In the genomic region with DNA sequence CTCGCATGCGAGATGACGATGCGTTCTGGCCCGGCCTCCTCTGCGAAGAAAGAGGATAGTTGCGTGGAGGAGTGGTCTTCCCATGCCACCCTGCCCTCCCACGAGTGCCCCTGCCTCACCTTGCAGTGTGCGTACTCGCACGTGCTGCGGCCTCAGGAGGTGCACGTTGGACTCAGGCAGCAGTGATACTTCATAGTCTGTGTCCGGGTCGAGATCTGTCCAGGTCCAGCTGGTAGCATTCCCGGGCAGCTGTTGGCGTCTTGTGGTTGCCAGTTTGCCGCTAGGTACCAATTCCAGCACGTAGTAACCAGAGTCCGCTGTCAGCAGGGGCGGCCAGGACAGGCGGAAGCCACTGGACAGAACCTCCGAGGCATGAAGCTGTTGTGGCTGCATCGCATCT, we compare ENCODE assay signal across 9 mouse cellular contexts. TPM values are rescaled to one million over a fixed set of nuclear protein-coding genes. Genes with fewer than 3 reads are reported as not detected.
DNase-seq lines count a peak whose midpoint lies in the region; ATAC-seq and TF ChIP-seq lines count a peak whose summit lies in the region.
"Had no signal": no experiment of that assay in that cellular context is flagged by ENCODE, and none has a peak within 500 bp of the region (broad histone marks: within the 10 kb centered on the region; RNA-seq: fewer than 3 reads in every experiment).

No protein-coding gene starts in this region.

- H3K4me3 ChIP-seq in lung, embryonic 16.5 days (ENCODE audit: low read length), result peak overlapping the region; percentile 53
- H3K4me3 ChIP-seq in forebrain, postnatal 0 days (ENCODE audit: low read depth, low read length), result peak overlapping the region; percentile 50
- peak overlapping the region; percentile 49 for H3K4me3 ChIP-seq in limb, embryonic 11.5 days (ENCODE audit: low read depth, low read length)
- peak overlapping the region; percentile 66 for H3K4me3 ChIP-seq in small intestine, adult 2 months (ENCODE audit: low read depth, low read length)
- H3K4me3 ChIP-seq in thymus, adult 2 months (ENCODE audit: control insufficient read depth, insufficient read depth, low read length), result no peak overlapping the region

- no peak for DNase-seq in lung, postnatal 4 days
- no peak for DNase-seq in forebrain, postnatal 0 days
- DNase-seq in limb, embryonic 11.5 days (ENCODE audit: low spot score), result no peak
- no peak for DNase-seq in thymus, adult 2 months
- no peak for DNase-seq in spleen, adult 12 weeks (ENCODE audit: low spot score)
- DNase-seq in frontal cortex, adult 2 months (ENCODE audit: extremely low spot score in 1 of 2, low spot score in 1 of 2), result no peak

- H3K27me3 ChIP-seq in lung, embryonic 16.5 days (ENCODE audit: control insufficient read depth, insufficient read depth, low read depth, low read length), result peaks cover 17% of the 10 kb centered on the region
- H3K27me3 ChIP-seq in forebrain, postnatal 0 days (ENCODE audit: insufficient read depth, low read length), result no peaks in the 10 kb centered on the region
- H3K27me3 ChIP-seq in limb, embryonic 11.5 days (ENCODE audit: control insufficient read depth, insufficient read depth, low read length), result no peaks in the 10 kb centered on the region
- H3K27me3 ChIP-seq in small intestine, adult 2 months (ENCODE audit: control insufficient read depth, insufficient read depth, low read length), result no peaks in the 10 kb centered on the region
- H3K27me3 ChIP-seq in thymus, adult 2 months (ENCODE audit: control insufficient read depth, insufficient read depth, low read length), result no peaks in the 10 kb centered on the region

- peak overlapping the region; percentile 74 for H3K4me2 ChIP-seq in lung, embryonic 16.5 days (ENCODE audit: low read depth, low read length)
- H3K4me2 ChIP-seq in forebrain, postnatal 0 days (ENCODE audit: low read depth), result peak overlapping the region; percentile 90
- H3K4me2 ChIP-seq in limb, embryonic 11.5 days (ENCODE audit: low read depth, severe bottlenecking), result peak overlapping the region; percentile 81

- no peak overlapping the region for H3K27ac ChIP-seq in lung, embryonic 16.5 days (ENCODE audit: low read length)
- H3K27ac ChIP-seq in forebrain, postnatal 0 days (ENCODE audit: low read depth, low read length), result no peak overlapping the region
- H3K27ac ChIP-seq in limb, embryonic 11.5 days (replicated peaks; ENCODE audit: low read depth, low read length), result no peak overlapping the region
- H3K27ac ChIP-seq in small intestine, adult 2 months (ENCODE audit: insufficient read depth, low read depth, low read length), result peak overlapping the region; percentile 66; the same call in 1 of the 2 replicates
- H3K27ac ChIP-seq in thymus, adult 2 months (ENCODE audit: control insufficient read depth, insufficient read depth, low read length), result no peak overlapping the region

- peak overlapping the region; percentile 75 for H3K9ac ChIP-seq in lung, embryonic 16.5 days (ENCODE audit: low read length)
- peak overlapping the region; percentile 72 for H3K9ac ChIP-seq in forebrain, postnatal 0 days
- H3K9ac ChIP-seq in limb, embryonic 11.5 days (ENCODE audit: low read length), result peak overlapping the region; percentile 91

- no peaks in the 10 kb centered on the region for H3K9me3 ChIP-seq in lung, embryonic 16.5 days (ENCODE audit: control insufficient read depth, low read length)
- no peaks in the 10 kb centered on the region for H3K9me3 ChIP-seq in forebrain, postnatal 0 days (ENCODE audit: low read length)
- H3K9me3 ChIP-seq in limb, embryonic 11.5 days (ENCODE audit: control insufficient read depth, low read length), result no peaks in the 10 kb centered on the region

- no peak for TF ChIP-seq POLR2A in small intestine, adult 2 months (IDR thresholded peaks at IDR 0.05; ENCODE audit: low read depth, low read length)
- TF ChIP-seq POLR2A in thymus, adult 2 months (IDR thresholded peaks at IDR 0.05; ENCODE audit: control insufficient read depth, extremely low read depth, insufficient read depth, low read length, poor library complexity), result no peak

- TF ChIP-seq CTCF in forebrain, postnatal 0 days (IDR thresholded peaks at IDR 0.05; ENCODE audit: low read depth), result no peak
- TF ChIP-seq CTCF in small intestine, adult 2 months (IDR thresholded peaks at IDR 0.05; ENCODE audit: extremely low read depth, insufficient read length, insufficient replicate concordance, low read depth, low read length), result no peak
- TF ChIP-seq CTCF in thymus, adult 2 months (IDR thresholded peaks at IDR 0.05; ENCODE audit: borderline replicate concordance, control insufficient read depth, extremely low read depth, insufficient read depth, low read length, poor library complexity), result no peak

- peaks cover 24% of the 10 kb centered on the region for H3K4me1 ChIP-seq in lung, embryonic 16.5 days (replicated peaks; ENCODE audit: control insufficient read depth, insufficient read depth, low read length)
- peaks cover 17% of the 10 kb centered on the region for H3K4me1 ChIP-seq in forebrain, postnatal 0 days (ENCODE audit: insufficient read depth)
- peaks cover 21% of the 10 kb centered on the region; the same call in 1 of the 2 replicates for H3K4me1 ChIP-seq in limb, embryonic 11.5 days (ENCODE audit: control insufficient read depth, insufficient read depth, low read length)
- peaks cover 31% of the 10 kb centered on the region for H3K4me1 ChIP-seq in small intestine, adult 2 months (ENCODE audit: control insufficient read depth, insufficient read depth, insufficient read length, low read length)
- H3K4me1 ChIP-seq in thymus, adult 2 months (replicated peaks; ENCODE audit: control insufficient read depth, insufficient read depth, low read length), result peaks cover 18% of the 10 kb centered on the region

- H3K36me3 ChIP-seq in lung, embryonic 16.5 days (ENCODE audit: control insufficient read depth, insufficient read depth, low read length), result no peaks in the 10 kb centered on the region
- H3K36me3 ChIP-seq in forebrain, postnatal 0 days (ENCODE audit: insufficient read depth), result no peaks in the 10 kb centered on the region
- H3K36me3 ChIP-seq in limb, embryonic 11.5 days (ENCODE audit: control insufficient read depth, insufficient read depth, low read length), result no peaks in the 10 kb centered on the region
- H3K36me3 ChIP-seq in small intestine, adult 2 months (ENCODE audit: control insufficient read depth, insufficient read depth, low read length), result 0 out of 2 replicates have a peak, but pooled peaks cover 5% of the 10 kb centered on the region
- H3K36me3 ChIP-seq in thymus, adult 2 months (ENCODE audit: control insufficient read depth, insufficient read depth, low read length), result no peaks in the 10 kb centered on the region

- ATAC-seq in lung, embryonic 16.5 days (ENCODE audit: low read depth), result no peak
- no peak for ATAC-seq in forebrain, postnatal 0 days
- no peak; the same call in 1 of the 2 replicates for ATAC-seq in limb, embryonic 11.5 days (ENCODE audit: insufficient number of reproducible peaks, low FRiP score, low TSS enrichment, low read depth)

- 31% methylated on average over 24 of the region's 24 CpGs for WGBS in lung, embryonic 16.5 days
- 40% methylated on average over 24 of the region's 24 CpGs for WGBS in forebrain, postnatal 0 days
- WGBS in limb, embryonic 11.5 days, result 43% methylated on average over 24 of the region's 24 CpGs
- WGBS in small intestine, adult 2 months, result 57% methylated on average over 24 of the region's 24 CpGs
- 76% methylated on average over 24 of the region's 24 CpGs for WGBS in thymus, adult 2 months

RNA-seq across cellular contexts. Expression of gene Vwa1, which starts 3.9 kb away (rescaled TPM):
- 7.5 and 8.6 TPM in 2 replicates for polyA plus RNA-seq in lung, embryonic 16.5 days (2015; fragmentation: Nextera tagmentation; extraction: Ambion mirVana)
- total RNA-seq in forebrain, postnatal 0 days (2014; rRNA removed), result 27.9 and 29.6 TPM in 2 replicates
- 22.9 and 24.8 TPM in 2 replicates for polyA plus RNA-seq in forebrain, postnatal 0 days (2015; fragmentation: Nextera tagmentation; extraction: Ambion mirVana)
- polyA plus RNA-seq in limb, embryonic 11.5 days (2014; fragmentation: Nextera tagmentation; extraction: Ambion mirVana), result 5.3 and 6.0 TPM in 2 replicates
- 18.5 and 125 TPM in 2 replicates for polyA plus RNA-seq in small intestine, adult 2 months (2012; rRNA removed)
- 11.2 and 13.5 TPM in 2 replicates for polyA plus RNA-seq in thymus, adult 2 months (2012; rRNA removed)
- 30.7 and 31.8 TPM in 2 replicates for polyA plus RNA-seq in frontal cortex, adult 2 months (2012; rRNA removed)

RNA-seq across cellular contexts. Expression of gene Atad3a, which starts 9.7 kb away (rescaled TPM):
- 68.4 and 73.3 TPM in 2 replicates for polyA plus RNA-seq in lung, embryonic 16.5 days (2015; fragmentation: Nextera tagmentation; extraction: Ambion mirVana)
- total RNA-seq in forebrain, postnatal 0 days (2014; rRNA removed), result 72.3 and 79.2 TPM in 2 replicates
- polyA plus RNA-seq in forebrain, postnatal 0 days (2015; fragmentation: Nextera tagmentation; extraction: Ambion mirVana), result 61.3 and 68.6 TPM in 2 replicates
- polyA plus RNA-seq in limb, embryonic 11.5 days (2014; fragmentation: Nextera tagmentation; extraction: Ambion mirVana), result 103 and 104 TPM in 2 replicates
- 57.3 and 65.5 TPM in 2 replicates for polyA plus RNA-seq in small intestine, adult 2 months (2012; rRNA removed)
- polyA plus RNA-seq in thymus, adult 2 months (2012; rRNA removed), result 87.0 and 93.1 TPM in 2 replicates
- polyA plus RNA-seq in frontal cortex, adult 2 months (2012; rRNA removed), result 88.4 and 95.8 TPM in 2 replicates

RNA-seq across cellular contexts. Expression of gene Tmem88b, which starts 15.0 kb away (rescaled TPM):
- 0.15 and 0.21 TPM in 2 replicates for polyA plus RNA-seq in lung, embryonic 16.5 days (2015; fragmentation: Nextera tagmentation; extraction: Ambion mirVana)
- 0.14 and 0.38 TPM in 2 replicates for total RNA-seq in forebrain, postnatal 0 days (2014; rRNA removed)
- 0.24 and 0.38 TPM in 2 replicates for polyA plus RNA-seq in forebrain, postnatal 0 days (2015; fragmentation: Nextera tagmentation; extraction: Ambion mirVana)
- 0.19 and 0.34 TPM in 2 replicates for polyA plus RNA-seq in limb, embryonic 11.5 days (2014; fragmentation: Nextera tagmentation; extraction: Ambion mirVana)
- 0.63 and 2.6 TPM in 2 replicates for polyA plus RNA-seq in small intestine, adult 2 months (2012; rRNA removed)
- 0.55 and 0.58 TPM in 2 replicates for polyA plus RNA-seq in thymus, adult 2 months (2012; rRNA removed)
- 24.2 and 26.8 TPM in 2 replicates for polyA plus RNA-seq in frontal cortex, adult 2 months (2012; rRNA removed)

RNA-seq across cellular contexts. Expression of gene Ankrd65, which starts 19.6 kb away (rescaled TPM):
- 0.69 and 1.0 TPM in 2 replicates for polyA plus RNA-seq in lung, embryonic 16.5 days (2015; fragmentation: Nextera tagmentation; extraction: Ambion mirVana)
- not detected in 2 replicates for total RNA-seq in forebrain, postnatal 0 days (2014; rRNA removed)
- polyA plus RNA-seq in forebrain, postnatal 0 days (2015; fragmentation: Nextera tagmentation; extraction: Ambion mirVana), result not detected in 2 replicates
- not detected in 2 replicates for polyA plus RNA-seq in limb, embryonic 11.5 days (2014; fragmentation: Nextera tagmentation; extraction: Ambion mirVana)
- polyA plus RNA-seq in small intestine, adult 2 months (2012; rRNA removed), result not detected in 2 replicates
- 0.42 and 0.92 TPM in 2 replicates for polyA plus RNA-seq in thymus, adult 2 months (2012; rRNA removed)
- not detected in 2 replicates for polyA plus RNA-seq in frontal cortex, adult 2 months (2012; rRNA removed)
- polyA plus RNA-seq: large intestine, adult 2 months had no signal

RNA-seq across cellular contexts. Expression of gene Mrpl20, which starts 32.1 kb away (rescaled TPM):
- polyA plus RNA-seq in lung, embryonic 16.5 days (2015; fragmentation: Nextera tagmentation; extraction: Ambion mirVana), result 177 and 194 TPM in 2 replicates
- total RNA-seq in forebrain, postnatal 0 days (2014; rRNA removed), result 134 and 220 TPM in 2 replicates
- 304 and 396 TPM in 2 replicates for polyA plus RNA-seq in forebrain, postnatal 0 days (2015; fragmentation: Nextera tagmentation; extraction: Ambion mirVana)
- 238 and 245 TPM in 2 replicates for polyA plus RNA-seq in limb, embryonic 11.5 days (2014; fragmentation: Nextera tagmentation; extraction: Ambion mirVana)
- 34.5 and 36.4 TPM in 2 replicates for polyA plus RNA-seq in small intestine, adult 2 months (2012; rRNA removed)
- 74.6 and 77.9 TPM in 2 replicates for polyA plus RNA-seq in thymus, adult 2 months (2012; rRNA removed)
- polyA plus RNA-seq in frontal cortex, adult 2 months (2012; rRNA removed), result 101 and 116 TPM in 2 replicates
